8 mouse cellular contexts compared by ENCODE assay signal in genomic region chrX:38180656-38181607, GRCm38 (mm10). TPM values are rescaled to one million over a fixed set of nuclear protein-coding genes. Genes with fewer than 3 reads are reported as not detected.
DNase-seq lines count a peak whose midpoint lies in the region; ATAC-seq and TF ChIP-seq lines count a peak whose summit lies in the region.
"Had no signal": no experiment of that assay in that cellular context is flagged by ENCODE, and none has a peak within 500 bp of the region (broad histone marks: within the 10 kb centered on the region; RNA-seq: fewer than 3 reads in every experiment).

No protein-coding gene starts in this region.

- TF ChIP-seq EP300 in ES-Bruce4 (IDR thresholded peaks at IDR 0.05; ENCODE audit: insufficient read depth, low read depth, low read length): no peak

- H3K27ac ChIP-seq in ES-Bruce4 (ENCODE audit: insufficient read depth, low read length): no peak overlapping the region
- no peak overlapping the region for H3K27ac ChIP-seq in embryonic facial prominence, embryonic 15.5 days (replicated peaks)
- no peak overlapping the region for H3K27ac ChIP-seq in hindbrain, embryonic 13.5 days
- H3K27ac ChIP-seq in lung, embryonic 16.5 days (ENCODE audit: low read length): peak overlapping the region; percentile 47; the same call in 1 of the 2 replicates
- H3K27ac ChIP-seq in olfactory bulb, adult 2 months (ENCODE audit: insufficient read depth, low read depth, low read length): no peak overlapping the region

- TF ChIP-seq POLR2A in ES-Bruce4 (IDR thresholded peaks at IDR 0.05; ENCODE audit: insufficient read depth, low read length): no peak
- no peak for TF ChIP-seq POLR2A in olfactory bulb, adult 2 months (IDR thresholded peaks at IDR 0.05; ENCODE audit: insufficient read depth, low read depth, low read length)

- ATAC-seq in embryonic facial prominence, embryonic 15.5 days (ENCODE audit: insufficient number of reproducible peaks, low FRiP score, low TSS enrichment, low read depth): no peak; the same call in 1 of the 2 replicates
- peak; percentile 81 for ATAC-seq in hindbrain, embryonic 13.5 days (ENCODE audit: low FRiP score)
- peak; percentile 65 for ATAC-seq in lung, embryonic 16.5 days (ENCODE audit: low read depth)

- H3K4me3 ChIP-seq in ES-Bruce4 (ENCODE audit: low read depth, low read length): peak overlapping the region; percentile 71
- H3K4me3 ChIP-seq in embryonic facial prominence, embryonic 15.5 days (replicated peaks): peak overlapping the region; percentile 39
- H3K4me3 ChIP-seq in hindbrain, embryonic 13.5 days: peak overlapping the region; percentile 42
- peak overlapping the region; percentile 47 for H3K4me3 ChIP-seq in lung, embryonic 16.5 days (ENCODE audit: low read length)
- H3K4me3 ChIP-seq in olfactory bulb, adult 2 months (ENCODE audit: insufficient read depth, low read depth, low read length): peak overlapping the region; percentile 55

- TF ChIP-seq CTCF in ES-Bruce4 (IDR thresholded peaks at IDR 0.05; ENCODE audit: low read depth, low read length): no peak
- TF ChIP-seq CTCF in olfactory bulb, adult 2 months (IDR thresholded peaks at IDR 0.05; ENCODE audit: insufficient read depth, low read depth, low read length): no peak

- H3K36me3 ChIP-seq in ES-Bruce4 (ENCODE audit: control insufficient read depth, insufficient read depth, low read length, poor library complexity, severe bottlenecking): no peaks in the 10 kb centered on the region
- H3K36me3 ChIP-seq in embryonic facial prominence, embryonic 15.5 days: no peaks in the 10 kb centered on the region
- no peaks in the 10 kb centered on the region for H3K36me3 ChIP-seq in hindbrain, embryonic 13.5 days
- no peaks in the 10 kb centered on the region for H3K36me3 ChIP-seq in lung, embryonic 16.5 days (ENCODE audit: control insufficient read depth, insufficient read depth, low read length)

- DNase-seq in adrenal gland, postnatal 14 days: peak; percentile 33
- no peak for DNase-seq in layer of hippocampus, postnatal 25 days (ENCODE audit: extremely low spot score in 1 of 2, low spot score in 1 of 2)

- H3K4me1 ChIP-seq in ES-Bruce4 (ENCODE audit: control insufficient read depth, insufficient read depth, low read length): peaks cover 2% of the 10 kb centered on the region
- no peaks in the 10 kb centered on the region for H3K4me1 ChIP-seq in embryonic facial prominence, embryonic 15.5 days
- H3K4me1 ChIP-seq in hindbrain, embryonic 13.5 days (replicated peaks): no peaks in the 10 kb centered on the region
- H3K4me1 ChIP-seq in lung, embryonic 16.5 days (replicated peaks; ENCODE audit: control insufficient read depth, insufficient read depth, low read length): no peaks in the 10 kb centered on the region
- peaks cover 6% of the 10 kb centered on the region; the same call in 1 of the 2 replicates for H3K4me1 ChIP-seq in olfactory bulb, adult 2 months (ENCODE audit: control insufficient read depth, insufficient read depth, low read length)

- H3K4me2 ChIP-seq in embryonic facial prominence, embryonic 15.5 days (replicated peaks): peak overlapping the region; percentile 78
- peak overlapping the region; percentile 66 for H3K4me2 ChIP-seq in hindbrain, embryonic 13.5 days
- H3K4me2 ChIP-seq in lung, embryonic 16.5 days (ENCODE audit: low read depth, low read length): peak overlapping the region; percentile 69

- 17% methylated on average over 38 of the region's 38 CpGs for WGBS in embryonic facial prominence, embryonic 15.5 days
- 19% methylated on average over 38 of the region's 38 CpGs for WGBS in hindbrain, embryonic 13.5 days
- WGBS in lung, embryonic 16.5 days: 19% methylated on average over 38 of the region's 38 CpGs
- 22% methylated on average over 38 of the region's 38 CpGs for WGBS in olfactory bulb, adult 2 months

- no peaks in the 10 kb centered on the region for H3K9me3 ChIP-seq in ES-Bruce4 (replicated peaks; ENCODE audit: control insufficient read depth, insufficient read depth, low read length, poor library complexity, severe bottlenecking)
- H3K9me3 ChIP-seq in embryonic facial prominence, embryonic 15.5 days (replicated peaks): peaks cover 4% of the 10 kb centered on the region; the same call in 1 of the 2 replicates
- H3K9me3 ChIP-seq in hindbrain, embryonic 13.5 days: peaks cover 4% of the 10 kb centered on the region; the same call in 1 of the 2 replicates
- H3K9me3 ChIP-seq in lung, embryonic 16.5 days (ENCODE audit: control insufficient read depth, low read length): no peaks in the 10 kb centered on the region

- H3K9ac ChIP-seq in ES-Bruce4 (ENCODE audit: low read depth, poor library complexity, severe bottlenecking): peak overlapping the region; percentile 32
- no peak overlapping the region for H3K9ac ChIP-seq in embryonic facial prominence, embryonic 15.5 days
- H3K9ac ChIP-seq in hindbrain, embryonic 13.5 days: peak overlapping the region; percentile 60; the same call in 1 of the 2 replicates
- peak overlapping the region; percentile 54 for H3K9ac ChIP-seq in lung, embryonic 16.5 days (ENCODE audit: low read length)

- no peaks in the 10 kb centered on the region for H3K27me3 ChIP-seq in ES-Bruce4 (ENCODE audit: control insufficient read depth, insufficient read depth, low read length, poor library complexity, severe bottlenecking)
- no peaks in the 10 kb centered on the region for H3K27me3 ChIP-seq in embryonic facial prominence, embryonic 15.5 days
- no peaks in the 10 kb centered on the region for H3K27me3 ChIP-seq in hindbrain, embryonic 13.5 days
- no peaks in the 10 kb centered on the region for H3K27me3 ChIP-seq in lung, embryonic 16.5 days (ENCODE audit: control insufficient read depth, insufficient read depth, low read depth, low read length)

RNA-seq across cellular contexts. Expression of gene Zbtb33, which starts 8.7 kb away (rescaled TPM):
- 18.4 and 18.7 TPM in 2 replicates for polyA plus RNA-seq in ES-Bruce4 (2011; ENCODE audit: insufficient read depth, insufficient read length, low read depth, missing spikeins)
- total RNA-seq in adrenal gland, postnatal 14 days (2021): 29.4 and 30.3 TPM in 2 replicates
- 3.6 and 3.9 TPM in 2 replicates for polyA plus RNA-seq in embryonic facial prominence, embryonic 15.5 days (2015; fragmentation: Nextera tagmentation; extraction: Ambion mirVana)
- 5.4 and 5.9 TPM in 2 replicates for polyA plus RNA-seq in hindbrain, embryonic 13.5 days (2015; fragmentation: Nextera tagmentation; extraction: Ambion mirVana)
- polyA plus RNA-seq in lung, embryonic 16.5 days (2015; fragmentation: Nextera tagmentation; extraction: Ambion mirVana): 2.7 and 3.6 TPM in 2 replicates
- not detected in 2 replicates for polyA plus RNA-seq in olfactory bulb, adult 2 months (2012; ENCODE audit: insufficient read depth, insufficient read length, low replicate concordance, missing spikeins)
- 10 to 100 TPM; 24.4 to 25.7 TPM for total RNA-seq in layer of hippocampus, postnatal 25 days (2021)

RNA-seq across cellular contexts. Expression of gene Rhox13, which starts 59.9 kb away (rescaled TPM):
- polyA plus RNA-seq in ES-Bruce4 (2011; ENCODE audit: insufficient read depth, insufficient read length, low read depth, missing spikeins): 1.3 TPM in 1 of 2 replicates, not detected in the other
- not detected in 2 replicates for total RNA-seq in adrenal gland, postnatal 14 days (2021)
- polyA plus RNA-seq in embryonic facial prominence, embryonic 15.5 days (2015; fragmentation: Nextera tagmentation; extraction: Ambion mirVana): not detected in 2 replicates
- not detected in 2 replicates for polyA plus RNA-seq in hindbrain, embryonic 13.5 days (2015; fragmentation: Nextera tagmentation; extraction: Ambion mirVana)
- not detected in 2 replicates for polyA plus RNA-seq in lung, embryonic 16.5 days (2015; fragmentation: Nextera tagmentation; extraction: Ambion mirVana)
- not detected in 2 replicates for polyA plus RNA-seq in olfactory bulb, adult 2 months (2012; ENCODE audit: insufficient read depth, insufficient read length, low replicate concordance, missing spikeins)
- not detected for total RNA-seq in layer of hippocampus, postnatal 25 days (2021)
- total RNA-seq: gastrocnemius, postnatal 4 days had no signal
